Mouse (Mus musculus) intestine, embryonic 15.5 days (tissue): Measurements from ENCODE around the gene Optn. TPM values are rescaled to one million over a fixed set of nuclear protein-coding genes. Genes with fewer than 3 reads are reported as not detected.
A peak's percentile ranks its signal among the peaks of the same experiment; 100 is the strongest.

Source experiments
- ATAC-seq: fragments of 200-750 bp; cut with Nextera tagmentation; 2 replicates; pipeline ENCODE4 v1.8.0; 2017; ENCODE audit warnings: moderate TSS enrichment, moderate library complexity
- H3K27ac ChIP-seq: fragments of 300-500 bp; sonication (generic); 2 replicates; pipeline ENCODE4 v1.5.1; 2015; ENCODE audit warnings: mild to moderate bottlenecking, inconsistent platforms
- H3K27me3 ChIP-seq: fragments of 300-500 bp; sonication (generic); replicated peaks from 2 replicates; pipeline ENCODE4 v1.6.1; 2015; ENCODE audit warnings: inconsistent platforms
- H3K36me3 ChIP-seq: fragments of 300-500 bp; sonication (generic); 2 replicates; pipeline ENCODE4 v1.6.1; 2015; ENCODE audit warnings: inconsistent platforms
- H3K4me1 ChIP-seq: fragments of 300-500 bp; sonication (generic); replicated peaks from 2 replicates; pipeline ENCODE4 v1.6.1; 2015; ENCODE audit warnings: inconsistent platforms
- H3K4me2 ChIP-seq: fragments of 300-500 bp; sonication (generic); replicated peaks from 2 replicates; pipeline ENCODE4 v1.6.1; 2015; ENCODE audit warnings: mild to moderate bottlenecking, inconsistent platforms
- H3K4me3 ChIP-seq: fragments of 300-500 bp; sonication (generic); replicated peaks from 2 replicates; pipeline ENCODE4 v1.5.1; 2015; ENCODE audit warnings: inconsistent platforms
- H3K9ac ChIP-seq: fragments of 300-500 bp; sonication (generic); 2 replicates; pipeline ENCODE4 v1.6.1; 2015; ENCODE audit warnings: inconsistent platforms
- H3K9me3 ChIP-seq: fragments of 300-500 bp; sonication (generic); 2 replicates; pipeline ENCODE4 v1.6.1; 2016; ENCODE audit warnings: inconsistent platforms
- WGBS: fragments of 180-500 bp; shearing (Covaris S2); methylation state at CpG from one replicate; pipeline ENCODE4 v1.1.7; 2015; 5-methylcytosine and 5-hydroxymethylcytosine counted together
- polyA plus RNA-seq: library from polyadenylated mRNA; unstranded; fragments of >200 nt; fragmentation: Nextera tagmentation; extraction: Ambion mirVana; gene quantifications from 2 replicates; pipeline ENCODE4 v1.2.1, GENCODE M21; 2015

Gene Optn
- polyA plus RNA-seq, 1 experiment from 2014 or later: 17.3 TPM

DNA sequence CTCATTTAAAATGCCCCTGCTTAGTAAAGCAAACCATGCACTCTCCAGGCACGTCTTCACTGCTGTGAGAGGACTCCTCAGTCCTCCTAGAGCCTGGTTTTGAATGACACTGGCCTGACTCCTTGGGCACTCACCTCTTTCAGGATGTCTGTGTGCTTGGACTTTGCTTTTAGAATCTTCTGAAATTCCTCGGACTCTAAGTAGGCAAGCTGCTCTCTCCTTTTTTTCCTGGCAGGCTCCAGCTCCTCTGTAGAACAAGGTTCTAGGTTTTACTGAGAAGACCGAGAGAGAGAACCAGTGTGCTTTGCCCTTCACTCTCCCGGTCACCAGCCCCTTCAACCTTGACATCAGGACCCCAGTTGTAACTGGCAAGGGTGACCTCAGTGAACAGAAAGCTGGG, 69.4 kb downstream of the Optn start:
- H3K9ac ChIP-seq: no peak overlapping the region
- peaks cover 16% of the 10 kb centered on the region for H3K36me3 ChIP-seq
- WGBS: 92% methylated on average over 4 of the region's 4 CpGs
- no peak overlapping the region for H3K4me2 ChIP-seq
- no peaks in the 10 kb centered on the region for H3K4me1 ChIP-seq
- no peaks in the 10 kb centered on the region for H3K9me3 ChIP-seq
- no peak overlapping the region for H3K27ac ChIP-seq
- no peaks in the 10 kb centered on the region for H3K27me3 ChIP-seq
- no peak overlapping the region for H3K4me3 ChIP-seq
- ATAC-seq: no peak

DNA sequence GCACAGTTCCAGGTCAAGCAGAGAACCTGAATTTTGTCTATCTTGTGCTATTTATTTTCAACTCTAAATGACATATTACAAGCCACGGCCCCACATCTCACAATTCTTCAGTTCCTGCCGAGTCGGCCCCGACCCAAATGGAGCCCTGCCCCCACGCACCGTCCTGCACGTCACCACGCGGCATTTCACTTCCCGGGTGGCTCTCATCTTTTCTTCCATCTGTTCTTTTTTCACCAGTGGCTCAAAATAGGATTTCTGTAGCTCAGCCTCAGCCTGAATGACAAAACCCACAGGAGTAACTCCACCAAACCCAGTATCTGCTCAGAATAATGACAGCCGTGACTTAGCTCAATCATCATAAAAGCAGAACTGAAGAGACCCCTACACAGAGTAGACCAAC, 70.3 kb downstream of the Optn start:
- 93% methylated on average over 11 of the region's 11 CpGs for WGBS

GRCm38 (mm10) chr2:4988826-4989424, 74.9 kb downstream of the Optn start:
- Histone ChIP-seq H3K4me1 (no peaks in the 10 kb centered on the region), H3K4me2 (no peak overlapping the region), H3K27me3 (no peaks in the 10 kb centered on the region), H3K36me3 (peaks cover 10% of the 10 kb centered on the region), H3K9ac (no peak overlapping the region), H3K4me3 (no peak overlapping the region), H3K27ac (no peak overlapping the region), H3K9me3 (no peaks in the 10 kb centered on the region)
- ATAC-seq: no peak
- WGBS: 79% methylated on average over 11 of the region's 11 CpGs

More for the DNA sequence above, 70.3 kb downstream of the Optn start:
- Histone ChIP-seq H3K27me3 (no peaks in the 10 kb centered on the region), H3K36me3 (peaks cover 12% of the 10 kb centered on the region), H3K4me3 (no peak overlapping the region), H3K4me2 (no peak overlapping the region), H3K9me3 (no peaks in the 10 kb centered on the region), H3K27ac (no peak overlapping the region), H3K4me1 (no peaks in the 10 kb centered on the region), H3K9ac (no peak overlapping the region)
- ATAC-seq: no peak

GRCm38 (mm10) chr2:4987388-4988180, 76.3 kb downstream of the Optn start:
- Histone ChIP-seq H3K36me3 (peaks cover 5% of the 10 kb centered on the region), H3K9ac (no peak overlapping the region), H3K4me2 (no peak overlapping the region), H3K27me3 (no peaks in the 10 kb centered on the region), H3K9me3 (no peaks in the 10 kb centered on the region), H3K4me1 (no peaks in the 10 kb centered on the region), H3K27ac (no peak overlapping the region), H3K4me3 (no peak overlapping the region)
- WGBS: 78% methylated on average over 8 of the region's 8 CpGs
- no peak for ATAC-seq

DNA sequence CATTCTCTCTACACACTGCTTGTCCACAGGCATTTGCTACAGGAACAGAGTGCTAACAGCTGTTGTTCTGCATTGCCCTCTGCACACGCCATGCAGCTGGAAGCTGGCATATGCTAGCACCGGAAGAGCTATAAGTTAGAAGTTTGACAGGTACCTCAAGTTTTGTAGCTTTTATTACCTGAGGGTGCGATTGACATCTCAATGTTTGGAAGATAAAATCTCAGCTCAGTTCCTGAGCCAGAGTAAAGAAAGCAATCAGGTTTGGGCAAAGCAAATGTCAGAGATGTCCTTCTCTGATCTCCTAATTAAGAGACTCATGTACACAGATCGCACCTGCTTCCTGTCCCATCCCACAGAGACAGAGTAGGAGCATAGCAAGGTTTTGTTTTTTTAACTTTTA, 77.1 kb downstream of the Optn start:
- ATAC-seq: no peak
- Histone ChIP-seq H3K4me1 (no peaks in the 10 kb centered on the region), H3K9ac (no peak overlapping the region), H3K27ac (no peak overlapping the region), H3K4me2 (no peak overlapping the region), H3K9me3 (no peaks in the 10 kb centered on the region), H3K27me3 (no peaks in the 10 kb centered on the region), H3K4me3 (no peak overlapping the region), H3K36me3 (0 out of 2 replicates have a peak, but pooled peaks cover 2% of the 10 kb centered on the region)
- WGBS: 71% methylated on average over 4 of the region's 4 CpGs

DNA sequence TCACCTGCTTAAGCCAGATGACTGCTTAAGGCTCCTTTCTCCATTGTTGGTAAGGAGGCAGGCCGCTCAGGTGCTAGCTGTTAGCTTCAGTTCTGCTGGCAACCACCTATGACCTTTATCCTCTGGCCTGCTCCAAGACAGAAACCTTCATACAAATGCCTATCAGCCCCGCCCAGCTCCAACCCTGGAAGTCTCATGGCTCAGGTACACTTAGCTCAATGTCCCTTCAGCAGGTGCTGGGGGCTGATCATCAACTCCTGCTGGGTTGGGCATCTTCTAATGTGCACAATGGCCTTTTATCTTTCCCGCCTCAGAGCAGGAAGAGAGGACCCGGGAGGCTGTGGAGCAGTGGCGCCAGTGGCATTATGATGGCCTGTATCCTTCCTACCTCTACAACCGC, 78.9 kb downstream of the Optn start:
- no peak overlapping the region for H3K27ac ChIP-seq
- no peaks in the 10 kb centered on the region for H3K9me3 ChIP-seq
- WGBS: 78% methylated on average over 6 of the region's 6 CpGs
- H3K27me3 ChIP-seq: no peaks in the 10 kb centered on the region
- no peak overlapping the region for H3K9ac ChIP-seq
- no peaks in the 10 kb centered on the region for H3K36me3 ChIP-seq
- H3K4me2 ChIP-seq: no peak overlapping the region
- ATAC-seq: peak; percentile 93
- H3K4me3 ChIP-seq: no peak overlapping the region
- no peaks in the 10 kb centered on the region for H3K4me1 ChIP-seq

- no peak for ATAC-seq
- Histone ChIP-seq H3K27me3 (no peaks in the 10 kb centered on the region), H3K4me2 (no peak overlapping the region), H3K4me1 (no peaks in the 10 kb centered on the region), H3K9ac (no peak overlapping the region), H3K27ac (no peak overlapping the region), H3K4me3 (no peak overlapping the region), H3K36me3 (no peaks in the 10 kb centered on the region), H3K9me3 (no peaks in the 10 kb centered on the region)
- 34% methylated on average over 5 of the region's 5 CpGs for WGBS
These were observed 79.9 kb downstream of the Optn start for GRCm38 (mm10) chr2:4983987-4984386.

- Histone ChIP-seq H3K9me3 (no peaks in the 10 kb centered on the region), H3K4me2 (no peak overlapping the region), H3K27me3 (no peaks in the 10 kb centered on the region), H3K27ac (no peak overlapping the region), H3K4me1 (0 out of 2 replicates have a peak, but pooled peaks cover 2% of the 10 kb centered on the region), H3K9ac (no peak overlapping the region), H3K4me3 (no peak overlapping the region), H3K36me3 (no peaks in the 10 kb centered on the region)
- no peak for ATAC-seq
- WGBS: 45% methylated on average over 8 of the region's 8 CpGs
These were observed 85.8 kb downstream of the Optn start for GRCm38 (mm10) chr2:4978091-4978490.

DNA sequence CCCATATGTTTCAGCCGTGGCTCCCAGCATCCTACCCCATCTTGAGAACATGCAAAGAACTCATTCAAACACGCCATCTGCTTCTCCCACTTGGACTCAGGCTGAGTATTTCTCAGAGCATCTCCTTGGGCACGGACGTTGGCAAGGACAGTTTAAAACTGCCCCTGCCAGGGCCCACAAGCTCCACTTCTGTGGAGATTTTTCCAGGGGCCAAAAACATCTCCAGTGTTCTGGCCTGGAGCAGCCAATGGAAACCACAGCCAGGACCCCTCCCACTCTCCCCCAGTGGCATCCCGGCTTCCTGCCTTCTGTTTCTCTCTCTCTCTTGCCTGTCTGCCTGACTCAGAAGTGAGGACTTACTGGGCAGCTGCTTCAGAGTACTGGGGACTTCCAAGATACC, 88.0 kb downstream of the Optn start, which contains the start of gene Ucma:
Gene Ucma (plus strand): TSS at position 316 of the 400 bp plus-strand sequence.
- no peak within 1 kb of the TSS for H3K4me3 ChIP-seq
- no peak within 1 kb of the TSS for H3K9ac ChIP-seq
- no peak for ATAC-seq
- 0 out of 2 replicates have a peak, but pooled peaks cover 2% of the 10 kb centered on the region for H3K4me1 ChIP-seq
- no peak within 1 kb of the TSS for H3K4me2 ChIP-seq
- 71% methylated on average over 5 of the region's 5 CpGs for WGBS
- H3K27ac ChIP-seq: no peak within 1 kb of the TSS
- H3K36me3 ChIP-seq: no peaks in the 10 kb centered on the region
- H3K27me3 ChIP-seq: no peaks in the 10 kb centered on the region
- H3K9me3 ChIP-seq: no peaks in the 10 kb centered on the region

Other genes starting within 250 kb of the Optn start
- gene Sephs1, start 182.5 kb downstream of the Optn start, polyA plus RNA-seq: 58.8 and 62.4 TPM in 2 replicates
- 80.1 and 83.7 TPM in 2 replicates for gene Phyh, start 145.0 kb downstream of the Optn start, polyA plus RNA-seq
- not detected in 2 replicates for gene Ucma, start 87.9 kb downstream of the Optn start, polyA plus RNA-seq
- 34.2 and 36.8 TPM in 2 replicates for gene Mcm10, start 51.3 kb downstream of the Optn start, polyA plus RNA-seq
- gene Ccdc3, start 73.7 kb upstream of the Optn start, polyA plus RNA-seq: 9.2 and 10.3 TPM in 2 replicates